Comparison of ENCODE assay signal across 1 mouse cellular context in genomic region chr10:80264341-80265148, GRCm38 (mm10).
TF ChIP-seq lines count a peak whose summit lies in the region.

No protein-coding gene starts in this region.

TF ChIP-seq in MEL, 35 proteins besides CTCF, POLR2A, EP300 and RAD21:
- no peak for TF ChIP-seq RCOR1 (IDR thresholded peaks at IDR 0.05; ENCODE audit: low read depth, low read length)
- TF ChIP-seq MYC (IDR thresholded peaks at IDR 0.05; ENCODE audit: low read depth, low read length) = peak; percentile 99
- peak; percentile 37; the same call in 1 of the 2 replicates for TF ChIP-seq E2F4 (IDR thresholded peaks at IDR 0.05; ENCODE audit: borderline replicate concordance, low read depth, low read length)
- TF ChIP-seq ETS1 (IDR thresholded peaks at IDR 0.05; ENCODE audit: low read depth, low read length) = peak; percentile 19; the same call in 1 of the 2 replicates
- peak; percentile 86 for TF ChIP-seq NRF1 (IDR thresholded peaks at IDR 0.05; ENCODE audit: insufficient read depth, low read depth, low read length, poor library complexity, severe bottlenecking)
- TF ChIP-seq BHLHE40 (IDR thresholded peaks at IDR 0.05; ENCODE audit: borderline replicate concordance, low read depth, low read length) = peak; percentile 85
- no peak for TF ChIP-seq CHD2 (IDR thresholded peaks at IDR 0.05; ENCODE audit: low read length)
- no peak for TF ChIP-seq MAFK (IDR thresholded peaks at IDR 0.05; ENCODE audit: borderline replicate concordance, low read depth, low read length)
- TF ChIP-seq MYB (IDR thresholded peaks at IDR 0.05; ENCODE audit: low read depth, low read length) = peak; percentile 80
- peak; percentile 61 for TF ChIP-seq GATA1 (IDR thresholded peaks at IDR 0.05; ENCODE audit: low read depth, low read length)
- TF ChIP-seq NELFE (IDR thresholded peaks at IDR 0.05; ENCODE audit: low read depth, low read length) = peak; percentile 78
- TF ChIP-seq POLR2AphosphoS2 (IDR thresholded peaks at IDR 0.05; ENCODE audit: low read length) = peak; percentile 78; the same call in 1 of the 2 replicates
- no peak for TF ChIP-seq ZKSCAN1 (IDR thresholded peaks at IDR 0.05; ENCODE audit: low read depth, low read length)
- peak; percentile 96 for TF ChIP-seq HCFC1 (IDR thresholded peaks at IDR 0.05; ENCODE audit: low read depth, low read length)
- peak; percentile 93 for TF ChIP-seq ELF1 (IDR thresholded peaks at IDR 0.05; ENCODE audit: low read depth, low read length)
- peak; percentile 96 for TF ChIP-seq MXI1 (IDR thresholded peaks at IDR 0.05; ENCODE audit: low read depth, low read length)
- peak; percentile 92 for TF ChIP-seq KAT2A (conservative IDR thresholded peaks at IDR 0.05; ENCODE audit: low read depth, low read length)
- peak; percentile 75 for TF ChIP-seq SIN3A (IDR thresholded peaks at IDR 0.05; ENCODE audit: low read length)
- peak; percentile 60; the same call in 1 of the 2 replicates for TF ChIP-seq MAZ (IDR thresholded peaks at IDR 0.05; ENCODE audit: low read depth, low read length)
- peak; percentile 99 for TF ChIP-seq MAX (IDR thresholded peaks at IDR 0.05; ENCODE audit: low read length)
- TF ChIP-seq USF1 (IDR thresholded peaks at IDR 0.05; ENCODE audit: low read depth, low read length) = peak; percentile 88
- peak; percentile 64 for TF ChIP-seq TAL1 (IDR thresholded peaks at IDR 0.05; ENCODE audit: low read length)
- no peak for TF ChIP-seq SMC3 (IDR thresholded peaks at IDR 0.05; ENCODE audit: low read depth, low read length)
- TF ChIP-seq ZMIZ1 (IDR thresholded peaks at IDR 0.05; ENCODE audit: low read depth, low read length) = peak; percentile 69; the same call in 1 of the 2 replicates
